Mouse (Mus musculus) layer of hippocampus, adult 9-11 months (tissue): ENCODE measurements at regions not wholly inside any gene's neighbourhood (a gene's known extent, or its start where the extent isn't known, plus 50 kb on each side); places are given as distances from the start of the nearest gene placed in this dataset.

Experiments
- DNase-seq: peaks from one replicate; pipeline ENCODE4 v3.0.0; 2022

DNA sequence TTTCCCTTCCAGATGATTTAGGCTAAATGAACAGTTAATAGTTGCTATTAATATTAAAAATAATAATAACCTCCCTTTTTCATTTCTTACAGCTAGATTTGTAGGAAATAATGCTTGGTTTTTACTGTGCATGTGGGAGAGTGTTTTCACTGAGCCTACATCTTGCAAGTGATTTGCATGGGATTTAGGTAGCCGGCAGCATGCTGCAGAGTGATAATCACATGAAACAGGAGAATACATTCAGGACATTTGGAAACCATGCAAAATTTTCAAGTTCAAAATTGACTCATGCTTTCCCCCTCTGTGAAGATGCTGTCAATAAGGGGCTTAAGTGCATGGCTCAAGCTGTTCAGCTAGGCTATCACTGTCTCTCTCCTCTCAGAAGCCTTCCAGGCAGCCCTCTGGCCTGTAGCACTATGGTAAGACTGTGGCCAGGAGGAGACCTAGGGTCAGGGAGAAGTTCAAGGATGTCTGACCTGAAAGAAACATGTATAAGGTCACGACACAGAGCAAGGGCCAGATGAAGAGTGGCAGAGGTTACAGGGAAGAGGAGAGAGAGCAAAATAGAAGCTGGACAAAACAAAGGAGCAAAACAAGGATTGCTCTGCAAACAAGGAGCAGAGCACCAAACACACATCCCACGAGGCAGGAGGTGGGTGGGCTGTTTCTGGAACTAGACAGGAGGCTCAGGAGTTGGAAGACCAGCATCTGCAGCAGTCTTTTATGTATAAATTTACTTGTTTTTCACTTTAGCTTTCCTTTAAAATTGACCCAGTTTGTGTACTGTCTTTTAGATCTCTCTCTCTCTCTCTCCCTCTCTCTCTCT, 177.5 kb downstream of the Tmem161b start:
- DNase-seq, result peak; percentile 48

DNA sequence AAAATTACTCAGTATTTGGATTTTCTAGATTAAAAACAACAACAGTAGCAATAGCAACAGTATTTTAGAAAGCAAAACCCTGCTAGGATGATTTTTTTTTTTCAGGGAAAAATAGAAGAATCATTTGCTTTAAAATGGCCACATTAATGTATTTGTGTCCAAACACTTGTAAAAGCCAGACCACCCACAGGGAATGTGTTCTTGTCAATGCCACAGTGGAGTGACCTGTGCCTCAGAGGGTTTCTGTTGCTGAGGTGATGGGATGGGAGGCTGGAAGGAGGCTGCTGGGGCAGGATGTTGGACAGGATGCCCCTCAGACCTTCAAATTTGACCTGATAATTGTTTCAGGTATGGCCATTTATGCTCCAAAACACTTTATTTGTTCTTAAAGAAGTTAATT, 178.9 kb downstream of the Tmem161b start:
- DNase-seq, result no peak

GRCm38 (mm10) chr13:84404566-84405194, 182.6 kb downstream of the Tmem161b start:
- peak; percentile 5 for DNase-seq

GRCm38 (mm10) chr13:84434444-84434843, 212.3 kb downstream of the Tmem161b start:
- no peak for DNase-seq

DNA sequence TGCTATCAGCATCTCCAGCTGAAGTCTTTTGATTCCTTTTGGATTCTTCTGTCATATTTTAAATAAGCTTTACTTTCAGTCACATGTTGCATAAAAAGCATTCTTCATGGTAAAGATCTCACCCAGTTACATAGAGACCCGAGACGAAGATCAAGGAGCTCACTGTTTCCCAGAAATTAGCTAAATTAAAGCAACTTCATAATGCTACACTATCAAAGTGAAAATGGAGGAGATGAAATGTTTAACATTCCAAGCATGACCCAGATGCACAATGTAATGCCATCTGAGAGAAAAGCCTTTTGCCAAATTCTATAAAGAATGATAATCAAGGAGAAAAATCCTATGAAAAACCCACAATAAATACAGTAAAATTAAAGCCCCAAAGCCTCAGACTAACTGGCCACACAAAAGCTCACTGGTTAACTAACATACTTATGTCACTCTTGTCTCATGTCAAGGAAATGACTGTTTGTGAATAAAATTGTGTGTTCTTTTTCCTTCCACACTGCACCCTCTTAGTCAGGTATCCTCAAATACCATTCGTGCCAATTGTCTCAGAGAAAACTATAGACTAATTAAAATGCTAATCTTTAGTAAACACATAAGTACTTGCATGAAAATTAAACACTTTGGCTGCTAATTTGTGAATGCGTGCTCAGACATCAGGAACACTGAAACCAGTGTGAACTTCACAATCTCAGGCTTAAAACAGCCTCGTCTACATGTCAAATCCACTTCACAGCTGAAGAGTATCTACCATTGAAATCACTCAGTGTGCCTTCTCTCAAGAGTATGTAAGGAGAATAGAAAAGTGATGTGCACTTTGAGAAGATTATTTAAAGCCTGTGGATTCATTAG, 215.7 kb downstream of the Tmem161b start:
- DNase-seq, result no peak

DNA sequence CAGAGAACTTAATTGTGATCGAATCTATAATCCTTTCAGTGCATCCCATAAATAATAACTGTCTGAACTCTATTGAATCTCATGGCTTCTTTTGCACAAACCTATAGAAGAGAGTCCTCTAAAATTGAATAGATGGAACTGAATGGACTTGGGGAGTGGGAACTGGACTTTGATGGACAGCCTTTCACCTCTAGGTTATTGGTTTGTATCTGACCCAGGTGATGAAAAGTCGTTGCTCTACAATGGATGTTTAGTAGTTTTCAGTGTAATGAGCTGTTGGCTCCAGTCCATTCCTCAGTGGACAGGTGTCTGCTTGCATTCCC, 216.3 kb downstream of the Tmem161b start:
- DNase-seq, result no peak

GRCm38 (mm10) chr13:84448514-84448913, 226.4 kb downstream of the Tmem161b start:
- no peak for DNase-seq

- peak; percentile 90 for DNase-seq
Observed at GRCm38 (mm10) chr13:84449001-84449551, 227.0 kb downstream of the Tmem161b start.
